Mouse (Mus musculus) T-helper 1 cell (primary cell): ENCODE measurements around the gene Sco1.

ENCODE experiments used
- in situ Hi-C: fragments of 300-600 bp; cut with MboI, MseI; formaldehyde crosslinking; loops from one replicate; pipeline ENCODE4 v1.15.1; 2025; ENCODE audit warnings: high pct_unique_total_duplicates

Sco1 gene

GRCm38 (mm10) chr11:67040483-67040882, 12.0 kb upstream of the Sco1 start:
- in situ Hi-C loops: loop anchor here (25.0 kb wide), 1 partner anchor 1228 kb away; the partner anchor contains the start of gene Zkscan6

- in situ Hi-C loops: loop anchor here (25.0 kb wide), 1 partner anchor 1231 kb away; the partner anchor contains the start of gene Zkscan6
Measured at GRCm38 (mm10) chr11:67043007-67043406, 9.5 kb upstream of the Sco1 start.

GRCm38 (mm10) chr11:67044959-67045358, 7.5 kb upstream of the Sco1 start:
- in situ Hi-C loops: loop anchor here (25.0 kb wide), 1 partner anchor 1233 kb away; the partner anchor contains the start of gene Zkscan6

GRCm38 (mm10) chr11:67047199-67047598, 5.3 kb upstream of the Sco1 start:
- in situ Hi-C loops: loop anchor here (25.0 kb wide), 1 partner anchor 1235 kb away; the partner anchor contains the start of gene Zkscan6

GRCm38 (mm10) chr11:67048496-67048895, 4.0 kb upstream of the Sco1 start:
- in situ Hi-C loops: loop anchor here (25.0 kb wide), 1 partner anchor 1236 kb away; the partner anchor contains the start of gene Zkscan6

- in situ Hi-C loops: loop anchor here (25.0 kb wide), 1 partner anchor 1237 kb away; the partner anchor contains the start of gene Zkscan6
Measured at GRCm38 (mm10) chr11:67049256-67049655, 3.2 kb upstream of the Sco1 start.

- in situ Hi-C loops: no loop called here
Measured at GRCm38 (mm10) chr11:67051676-67052320, 672 bp upstream of the Sco1 start.

GRCm38 (mm10) chr11:67054754-67055365, 2.4 kb downstream of the Sco1 start:
- in situ Hi-C loops: no loop called here

- in situ Hi-C loops: no loop called here
Measured at GRCm38 (mm10) chr11:67061311-67061710, 8.8 kb downstream of the Sco1 start.

GRCm38 (mm10) chr11:67062726-67063125, 10.3 kb downstream of the Sco1 start:
- in situ Hi-C loops: no loop called here

- in situ Hi-C loops: no loop called here
Measured at GRCm38 (mm10) chr11:67067741-67068140, 15.3 kb downstream of the Sco1 start.

GRCm38 (mm10) chr11:67072615-67073130, 20.2 kb downstream of the Sco1 start:
- in situ Hi-C loops: no loop called here

GRCm38 (mm10) chr11:67075036-67075435, 22.6 kb downstream of the Sco1 start:
- in situ Hi-C loops: no loop called here

- in situ Hi-C loops: no loop called here
Measured at GRCm38 (mm10) chr11:67076781-67077180, 24.3 kb downstream of the Sco1 start.

GRCm38 (mm10) chr11:67077435-67077834, 25.0 kb downstream of the Sco1 start:
- in situ Hi-C loops: no loop called here

- in situ Hi-C loops: no loop called here
Measured at GRCm38 (mm10) chr11:67078000-67078399, 25.5 kb downstream of the Sco1 start, which contains the start of gene Myh3. TSS of gene Myh3 (plus strand) at chr11:67078300.

GRCm38 (mm10) chr11:67078888-67079287, 26.4 kb downstream of the Sco1 start:
- in situ Hi-C loops: no loop called here

GRCm38 (mm10) chr11:67079740-67080139, 27.3 kb downstream of the Sco1 start:
- in situ Hi-C loops: loop anchor here (5.0 kb wide), 1 partner anchor 52 kb away; the partner anchor contains the start of gene Tmem220

GRCm38 (mm10) chr11:67080168-67080567, 27.7 kb downstream of the Sco1 start:
- in situ Hi-C loops: loop anchor here (5.0 kb wide), 1 partner anchor 53 kb away; the partner anchor contains the start of gene Tmem220

- in situ Hi-C loops: loop anchor here (5.0 kb wide), 1 partner anchor 54 kb away; the partner anchor contains the start of gene Tmem220
Measured at GRCm38 (mm10) chr11:67081125-67081649, 28.7 kb downstream of the Sco1 start.

- in situ Hi-C loops: loop anchor here (5.0 kb wide), 1 partner anchor 55 kb away; the partner anchor contains the start of gene Tmem220
Measured at GRCm38 (mm10) chr11:67082188-67082587, 29.7 kb downstream of the Sco1 start.

- in situ Hi-C loops: loop anchor here (5.0 kb wide), 1 partner anchor 55 kb away; the partner anchor contains the start of gene Tmem220
Measured at GRCm38 (mm10) chr11:67082793-67083192, 30.3 kb downstream of the Sco1 start.
